Mouse (Mus musculus) lung, embryonic 14.5 days (tissue): Measurements from ENCODE around the gene Olfr1066. TPM values are rescaled to one million over a fixed set of nuclear protein-coding genes. Genes with fewer than 3 reads are reported as not detected.

Experiments
- ATAC-seq: fragments of 200-750 bp; cut with Nextera tagmentation; 2 replicates; pipeline ENCODE4 v1.8.0; 2017; ENCODE audit warnings: mild to moderate bottlenecking, moderate TSS enrichment, moderate library complexity; ENCODE audit not compliant: insufficient read depth
- DNase-seq: peaks from one replicate; pipeline ENCODE4 v3.0.0-alpha.2; 2015
- H3K27ac ChIP-seq: fragments of 300-500 bp; sonication (generic); 2 replicates; pipeline ENCODE4 v1.5.1; 2014; ENCODE audit warnings: low read depth, mild to moderate bottlenecking, moderate library complexity
- H3K27me3 ChIP-seq: fragments of 300-500 bp; sonication (generic); 2 replicates; pipeline ENCODE4 v1.6.1; 2014; ENCODE audit warnings: low read length, control low read depth; ENCODE audit not compliant: insufficient read depth
- H3K36me3 ChIP-seq: fragments of 300-500 bp; sonication (generic); 2 replicates; pipeline ENCODE4 v1.6.1; 2014; ENCODE audit warnings: control low read depth; ENCODE audit not compliant: insufficient read depth
- H3K4me1 ChIP-seq: fragments of 300-500 bp; sonication (generic); 2 replicates; pipeline ENCODE4 v1.6.1; 2014; ENCODE audit warnings: antibody characterized with exemption, control low read depth; ENCODE audit not compliant: insufficient read depth
- H3K4me2 ChIP-seq: fragments of 300-500 bp; sonication (generic); 2 replicates; pipeline ENCODE4 v1.6.1; 2014; ENCODE audit warnings: mild to moderate bottlenecking
- H3K4me3 ChIP-seq: fragments of 300-500 bp; sonication (generic); 2 replicates; pipeline ENCODE4 v1.5.1; 2014; ENCODE audit warnings: low read depth, low read length
- H3K9ac ChIP-seq: fragments of 300-500 bp; sonication (generic); 2 replicates; pipeline ENCODE4 v1.6.1; 2014
- H3K9me3 ChIP-seq: fragments of 300-500 bp; sonication (generic); 2 replicates; pipeline ENCODE4 v1.6.1; 2016; ENCODE audit warnings: low read depth, low read length, control low read depth
- CTCF ChIP-seq: IDR thresholded peaks from 2 replicates; pipeline ENCODE4 v1.5.1; 2016; ENCODE audit warnings: antibody characterized with exemption, low read depth
- WGBS: fragments of 180-500 bp; shearing (Covaris S2); extraction: QIAGEN DNeasy Blood & Tissue Kit; methylation state at CpG from one replicate; pipeline ENCODE4 v1.1.7; 2014; 5-methylcytosine and 5-hydroxymethylcytosine counted together
- polyA plus RNA-seq: library from polyadenylated mRNA; unstranded; fragments of >200 nt; fragmentation: Nextera tagmentation; extraction: Ambion mirVana; gene quantifications from 2 replicates; pipeline ENCODE4 v1.2.1, GENCODE M21; 2014

Gene Olfr1066
- polyA plus RNA-seq, 1 experiment from 2014 or later, result not detected

- Histone ChIP-seq H3K36me3 (no peaks in the 10 kb centered on the region), H3K4me3 (no peak within 1 kb of the TSS), H3K9ac (no peak within 1 kb of the TSS), H3K4me2 (no peak within 1 kb of the TSS), H3K4me1 (no peaks in the 10 kb centered on the region), H3K27ac (no peak within 1 kb of the TSS), H3K27me3 (no peaks in the 10 kb centered on the region), H3K9me3 (no peaks in the 10 kb centered on the region)
- DNase-seq, result no peak
- no peak for ATAC-seq
- TF ChIP-seq CTCF, result no peak
- 82% methylated on average over 1 of the region's 1 CpGs for WGBS
These were observed 42.1 kb downstream of the Olfr1066 start, which contains the start of gene Olfr1061 for GRCm38 (mm10) chr2:86413950-86414349. Gene Olfr1061 (minus strand): TSS chr2:86414050.

Other genes starting within 250 kb of the Olfr1066 start
- not detected in 2 replicates for gene Olfr1046, start 237.0 kb downstream of the Olfr1066 start, polyA plus RNA-seq
- not detected in 2 replicates for gene Olfr1047, start 224.9 kb downstream of the Olfr1066 start, polyA plus RNA-seq
- not detected in 2 replicates for gene Olfr1048, start 216.0 kb downstream of the Olfr1066 start, polyA plus RNA-seq
- not detected in 2 replicates for gene Olfr1049, start 197.9 kb downstream of the Olfr1066 start, polyA plus RNA-seq
- gene Olfr1051, start 177.2 kb downstream of the Olfr1066 start, polyA plus RNA-seq, result not detected in 2 replicates
- not detected in 2 replicates for gene Olfr1052, start 163.8 kb downstream of the Olfr1066 start, polyA plus RNA-seq
- gene Olfr1053, start 141.0 kb downstream of the Olfr1066 start, polyA plus RNA-seq, result not detected in 2 replicates
- gene Olfr1054, start 120.8 kb downstream of the Olfr1066 start, polyA plus RNA-seq, result not detected in 2 replicates
- not detected in 2 replicates for gene Olfr1055, start 106.0 kb downstream of the Olfr1066 start, polyA plus RNA-seq
- gene Olfr1056, start 93.8 kb downstream of the Olfr1066 start, polyA plus RNA-seq, result not detected in 2 replicates
- gene Olfr1057, start 77.9 kb downstream of the Olfr1066 start, polyA plus RNA-seq, result not detected in 2 replicates
- gene Olfr1058, start 67.7 kb downstream of the Olfr1066 start, polyA plus RNA-seq, result not detected in 2 replicates
- gene Olfr1061, start 42.2 kb downstream of the Olfr1066 start, polyA plus RNA-seq, result not detected in 2 replicates
- not detected in 2 replicates for gene Olfr1062, start 29.5 kb downstream of the Olfr1066 start, polyA plus RNA-seq
- gene Olfr1065, start 5.7 kb downstream of the Olfr1066 start, polyA plus RNA-seq, result not detected in 2 replicates
- not detected in 2 replicates for gene Olfr228, start 31.1 kb upstream of the Olfr1066 start, polyA plus RNA-seq
- not detected in 2 replicates for gene Olfr1076, start 52.2 kb upstream of the Olfr1066 start, polyA plus RNA-seq
- not detected in 2 replicates for gene Olfr1079, start 86.2 kb upstream of the Olfr1066 start, polyA plus RNA-seq
- not detected in 2 replicates for gene Olfr1080, start 102.0 kb upstream of the Olfr1066 start, polyA plus RNA-seq
- not detected in 2 replicates for gene Olfr1082, start 142.7 kb upstream of the Olfr1066 start, polyA plus RNA-seq
- not detected in 2 replicates for gene Olfr1084, start 183.5 kb upstream of the Olfr1066 start, polyA plus RNA-seq
- gene Olfr1085, start 205.8 kb upstream of the Olfr1066 start, polyA plus RNA-seq, result not detected in 2 replicates
- not detected in 2 replicates for gene Olfr1086, start 223.8 kb upstream of the Olfr1066 start, polyA plus RNA-seq
- gene Olfr1087, start 242.1 kb upstream of the Olfr1066 start, polyA plus RNA-seq, result not detected in 2 replicates